Mouse (Mus musculus) cerebellum, adult 2 months (tissue): ENCODE data around the gene Myh9.

Source experiments
- CTCF ChIP-seq: fragments of 200-500 bp; IDR thresholded peaks from 2 replicates; pipeline ENCODE4 v1.5.1; 2011; ENCODE audit warnings: low read depth, mild to moderate bottlenecking, control low read depth, low read length, moderate library complexity, borderline replicate concordance; ENCODE audit not compliant: insufficient read depth
- POLR2A ChIP-seq: fragments of 200-500 bp; IDR thresholded peaks from 2 replicates; pipeline ENCODE4 v1.6.1; 2011; ENCODE audit warnings: low read length, control low read depth, borderline replicate concordance; ENCODE audit not compliant: insufficient read depth

GRCm38 (mm10) chr15:77877209-77877608 is 35.2 kb upstream of the Myh9 start:
- no peak for TF ChIP-seq CTCF
- no peak for TF ChIP-seq POLR2A
